Mouse (Mus musculus): ENCODE results near the gene Pask. TPM values are rescaled to one million over a fixed set of nuclear protein-coding genes. Genes with fewer than 3 reads are reported as not detected.

Pask gene
- polyA plus RNA-seq, 1 experiment, result 9.4 TPM

- Histone ChIP-seq H3K27ac (ENCODE audit: control insufficient read depth, insufficient read depth, low read length) (no peak overlapping the region), H3K36me3 (ENCODE audit: control insufficient read depth, insufficient read depth, low read length) (no peaks in the 10 kb centered on the region), H3K27me3 (ENCODE audit: control insufficient read depth, insufficient read depth, low read length) (no peaks in the 10 kb centered on the region), H3K4me1 (replicated peaks; ENCODE audit: control insufficient read depth, insufficient read depth, low read length) (no peaks in the 10 kb centered on the region), H3K4me3 (ENCODE audit: control insufficient read depth, insufficient read depth, low read length) (no peak overlapping the region)
- TF ChIP-seq POLR2A (IDR thresholded peaks at IDR 0.05; ENCODE audit: control insufficient read depth, extremely low read depth, insufficient read depth, low read length, poor library complexity), result no peak
- no peak for TF ChIP-seq CTCF (IDR thresholded peaks at IDR 0.05; ENCODE audit: borderline replicate concordance, control insufficient read depth, extremely low read depth, insufficient read depth, low read length, poor library complexity)
- DNase-seq, result no peak
- 88% methylated on average over 8 of the region's 8 CpGs for WGBS
These were observed 51.3 kb downstream of the Pask start for GRCm38 (mm10) chr1:93292006-93292405.

DNA sequence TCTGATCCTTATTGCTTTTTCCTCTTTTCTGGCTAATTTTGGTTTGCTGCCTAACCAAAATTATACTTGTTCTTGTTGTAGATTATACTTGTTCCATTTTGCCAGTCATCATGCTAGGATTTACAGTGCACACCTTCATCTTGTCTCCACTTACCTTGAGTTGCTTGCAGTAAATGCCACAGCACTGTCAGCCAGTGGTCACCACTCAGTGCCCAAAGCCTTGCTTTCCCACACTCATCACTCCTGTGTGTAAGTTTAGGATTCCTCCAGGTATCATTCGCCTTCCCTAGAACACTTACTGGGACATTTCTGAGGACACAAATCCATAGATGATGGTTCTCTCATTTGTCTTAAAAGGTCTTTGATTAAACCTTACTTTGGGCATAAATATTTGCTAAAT, 51.7 kb downstream of the Pask start:
- no peaks in the 10 kb centered on the region for H3K36me3 ChIP-seq (ENCODE audit: control insufficient read depth, insufficient read depth, low read length)
- DNase-seq, result no peak
- TF ChIP-seq POLR2A (IDR thresholded peaks at IDR 0.05; ENCODE audit: control insufficient read depth, extremely low read depth, insufficient read depth, low read length, poor library complexity) (no peak), CTCF (IDR thresholded peaks at IDR 0.05; ENCODE audit: borderline replicate concordance, control insufficient read depth, extremely low read depth, insufficient read depth, low read length, poor library complexity) (no peak)
- no peak overlapping the region for H3K27ac ChIP-seq (ENCODE audit: control insufficient read depth, insufficient read depth, low read length)
- WGBS, result 94% methylated on average over 1 of the region's 1 CpGs
- H3K27me3 ChIP-seq (ENCODE audit: control insufficient read depth, insufficient read depth, low read length), result no peaks in the 10 kb centered on the region
- no peaks in the 10 kb centered on the region for H3K4me1 ChIP-seq (replicated peaks; ENCODE audit: control insufficient read depth, insufficient read depth, low read length)
- H3K4me3 ChIP-seq (ENCODE audit: control insufficient read depth, insufficient read depth, low read length), result no peak overlapping the region

DNA sequence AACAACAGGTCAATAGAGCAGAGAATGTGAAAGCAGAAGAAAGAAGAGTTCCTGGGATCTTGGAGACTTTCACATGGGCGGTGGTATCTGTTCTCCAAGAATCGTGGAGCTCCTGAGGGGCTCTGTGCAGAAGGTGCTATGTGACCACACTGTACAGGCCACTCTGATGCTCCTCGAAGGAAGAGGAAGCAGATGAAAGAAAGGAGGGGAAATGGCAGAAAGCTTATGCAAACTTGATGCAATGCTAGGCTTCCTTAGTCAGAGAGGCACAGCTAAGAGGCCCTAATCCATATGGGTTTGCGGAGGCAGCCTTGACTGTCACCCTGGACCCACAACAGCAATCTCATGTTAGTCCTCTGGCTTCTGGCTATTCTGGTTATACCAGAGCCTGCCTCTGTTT, 52.3 kb downstream of the Pask start:
- whole genome bisulfite sequencing, result 57% methylated on average over 4 of the region's 4 CpGs
- no peaks in the 10 kb centered on the region for H3K36me3 ChIP-seq (ENCODE audit: control insufficient read depth, insufficient read depth, low read length)
- no peaks in the 10 kb centered on the region for H3K4me1 ChIP-seq (replicated peaks; ENCODE audit: control insufficient read depth, insufficient read depth, low read length)
- no peak overlapping the region for H3K4me3 ChIP-seq (ENCODE audit: control insufficient read depth, insufficient read depth, low read length)
- no peak overlapping the region for H3K27ac ChIP-seq (ENCODE audit: control insufficient read depth, insufficient read depth, low read length)
- no peaks in the 10 kb centered on the region for H3K27me3 ChIP-seq (ENCODE audit: control insufficient read depth, insufficient read depth, low read length)
- DNase-seq, result no peak
- TF ChIP-seq POLR2A (IDR thresholded peaks at IDR 0.05; ENCODE audit: control insufficient read depth, extremely low read depth, insufficient read depth, low read length, poor library complexity), result no peak
- no peak for TF ChIP-seq CTCF (IDR thresholded peaks at IDR 0.05; ENCODE audit: borderline replicate concordance, control insufficient read depth, extremely low read depth, insufficient read depth, low read length, poor library complexity)

DNA sequence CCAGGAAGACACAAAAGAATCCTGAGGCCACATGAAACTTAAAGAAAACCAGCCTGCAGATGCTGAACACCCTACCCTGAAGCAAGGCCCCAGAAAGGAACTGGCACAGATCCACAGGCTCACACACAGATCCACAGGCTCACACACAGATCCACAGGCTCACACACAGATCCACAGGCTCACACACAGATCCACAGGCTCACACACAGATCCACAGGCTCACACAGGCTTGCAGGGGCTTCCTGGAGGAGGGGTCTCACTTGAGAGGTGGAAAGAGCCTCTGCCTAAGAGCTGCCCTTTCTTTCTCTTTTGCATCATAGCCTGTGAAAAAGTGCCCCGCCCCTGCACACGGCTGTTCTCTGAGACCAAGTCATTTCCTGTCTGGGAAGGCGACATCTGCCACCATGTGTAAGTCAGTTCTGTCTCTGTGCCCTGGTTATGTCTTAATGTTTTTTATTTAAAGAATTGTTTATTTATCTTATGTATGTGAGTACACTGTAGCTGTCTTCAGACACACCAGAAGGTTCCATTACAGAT, 53.5 kb downstream of the Pask start:
- DNase-seq, result peak; percentile 6
- TF ChIP-seq POLR2A (IDR thresholded peaks at IDR 0.05; ENCODE audit: control insufficient read depth, extremely low read depth, insufficient read depth, low read length, poor library complexity) (no peak), CTCF (IDR thresholded peaks at IDR 0.05; ENCODE audit: borderline replicate concordance, control insufficient read depth, extremely low read depth, insufficient read depth, low read length, poor library complexity) (no peak)
- 5% methylated on average over 3 of the region's 3 CpGs for WGBS
- Histone ChIP-seq H3K4me3 (ENCODE audit: control insufficient read depth, insufficient read depth, low read length) (no peak overlapping the region), H3K27ac (ENCODE audit: control insufficient read depth, insufficient read depth, low read length) (no peak overlapping the region), H3K4me1 (replicated peaks; ENCODE audit: control insufficient read depth, insufficient read depth, low read length) (no peaks in the 10 kb centered on the region), H3K27me3 (ENCODE audit: control insufficient read depth, insufficient read depth, low read length) (no peaks in the 10 kb centered on the region), H3K36me3 (ENCODE audit: control insufficient read depth, insufficient read depth, low read length) (no peaks in the 10 kb centered on the region)

DNA sequence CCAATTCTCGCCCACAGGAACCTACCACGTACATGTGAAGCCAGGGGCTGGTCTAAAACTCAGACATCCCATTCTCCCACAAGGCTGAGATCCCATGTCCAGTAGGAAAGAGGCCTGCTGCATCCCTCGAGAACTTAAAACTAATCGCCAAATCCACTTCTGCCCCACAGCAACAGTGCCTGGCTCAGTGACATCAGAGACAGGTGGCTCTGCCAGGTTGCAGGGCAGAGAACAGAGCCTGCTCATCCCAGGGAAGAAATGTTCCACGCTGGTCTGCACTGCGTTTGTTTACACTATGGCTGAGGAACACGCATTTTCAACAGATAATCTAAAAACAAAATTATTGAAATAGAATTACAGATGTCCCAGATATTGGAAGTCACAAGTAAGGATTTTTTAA, 66.2 kb downstream of the Pask start:
- DNase-seq, result no peak
- WGBS, result 83% methylated on average over 7 of the region's 7 CpGs
- H3K4me1 ChIP-seq (replicated peaks; ENCODE audit: control insufficient read depth, insufficient read depth, low read length), result no peaks in the 10 kb centered on the region
- H3K27ac ChIP-seq (ENCODE audit: control insufficient read depth, insufficient read depth, low read length), result no peak overlapping the region
- no peaks in the 10 kb centered on the region for H3K36me3 ChIP-seq (ENCODE audit: control insufficient read depth, insufficient read depth, low read length)
- TF ChIP-seq CTCF (IDR thresholded peaks at IDR 0.05; ENCODE audit: borderline replicate concordance, control insufficient read depth, extremely low read depth, insufficient read depth, low read length, poor library complexity) (no peak), POLR2A (IDR thresholded peaks at IDR 0.05; ENCODE audit: control insufficient read depth, extremely low read depth, insufficient read depth, low read length, poor library complexity) (no peak)
- no peak overlapping the region for H3K4me3 ChIP-seq (ENCODE audit: control insufficient read depth, insufficient read depth, low read length)
- H3K27me3 ChIP-seq (ENCODE audit: control insufficient read depth, insufficient read depth, low read length), result no peaks in the 10 kb centered on the region

DNA sequence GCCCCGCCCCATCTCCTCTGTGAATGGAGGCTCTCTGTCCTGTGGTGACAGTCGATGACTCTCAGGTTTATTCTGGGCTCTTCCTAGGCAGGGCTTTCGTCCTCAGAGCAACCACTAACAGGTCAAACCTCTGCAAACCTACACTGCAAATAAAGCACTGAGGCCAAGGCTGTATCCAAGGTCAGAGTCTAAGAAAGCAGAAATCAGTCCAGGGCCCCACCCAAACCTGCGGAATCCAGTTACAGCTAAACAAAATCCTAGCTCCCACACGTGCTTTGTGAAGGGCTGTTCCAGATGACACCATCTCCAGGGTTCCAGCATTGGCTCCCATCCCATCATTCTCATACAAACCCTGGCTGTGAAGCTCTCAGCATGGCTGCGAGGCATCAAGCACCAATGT, 67.7 kb downstream of the Pask start:
- DNase-seq, result no peak
- TF ChIP-seq CTCF (IDR thresholded peaks at IDR 0.05; ENCODE audit: borderline replicate concordance, control insufficient read depth, extremely low read depth, insufficient read depth, low read length, poor library complexity) (no peak), POLR2A (IDR thresholded peaks at IDR 0.05; ENCODE audit: control insufficient read depth, extremely low read depth, insufficient read depth, low read length, poor library complexity) (no peak)
- Histone ChIP-seq H3K36me3 (ENCODE audit: control insufficient read depth, insufficient read depth, low read length) (no peaks in the 10 kb centered on the region), H3K4me3 (ENCODE audit: control insufficient read depth, insufficient read depth, low read length) (no peak overlapping the region), H3K4me1 (replicated peaks; ENCODE audit: control insufficient read depth, insufficient read depth, low read length) (no peaks in the 10 kb centered on the region), H3K27ac (ENCODE audit: control insufficient read depth, insufficient read depth, low read length) (no peak overlapping the region), H3K27me3 (ENCODE audit: control insufficient read depth, insufficient read depth, low read length) (no peaks in the 10 kb centered on the region)
- 77% methylated on average over 6 of the region's 6 CpGs for WGBS

- peak; percentile 45 for DNase-seq
- 6% methylated on average over 16 of the region's 16 CpGs for WGBS
- Histone ChIP-seq H3K27me3 (ENCODE audit: control insufficient read depth, insufficient read depth, low read length) (no peaks in the 10 kb centered on the region), H3K4me1 (replicated peaks; ENCODE audit: control insufficient read depth, insufficient read depth, low read length) (no peaks in the 10 kb centered on the region), H3K4me3 (ENCODE audit: control insufficient read depth, insufficient read depth, low read length) (no peak overlapping the region), H3K36me3 (ENCODE audit: control insufficient read depth, insufficient read depth, low read length) (no peaks in the 10 kb centered on the region), H3K27ac (ENCODE audit: control insufficient read depth, insufficient read depth, low read length) (no peak overlapping the region)
- TF ChIP-seq POLR2A (IDR thresholded peaks at IDR 0.05; ENCODE audit: control insufficient read depth, extremely low read depth, insufficient read depth, low read length, poor library complexity) (no peak), CTCF (IDR thresholded peaks at IDR 0.05; ENCODE audit: borderline replicate concordance, control insufficient read depth, extremely low read depth, insufficient read depth, low read length, poor library complexity) (no peak)
These were observed 70.9 kb downstream of the Pask start for GRCm38 (mm10) chr1:93272409-93272821.
